In genomic region chr2:12090993-12091392, GRCm38 (mm10) we compare ENCODE assay signal across 16 mouse cellular contexts.
"Had no signal": no experiment of that assay in that cellular context is flagged by ENCODE, and none has a peak within 500 bp of the region (broad histone marks: within the 10 kb centered on the region; RNA-seq: fewer than 3 reads in every experiment).

No protein-coding gene starts in this region.

- H3K27me3 ChIP-seq: lung, embryonic 15.5 days; megakaryocyte, embryonic 14.5 days; midbrain, embryonic 13.5 days; midbrain, embryonic 15.5 days; neural tube, embryonic 12.5 days; stomach, embryonic 15.5 days had no signal

- H3K4me1 ChIP-seq: lung, embryonic 15.5 days; megakaryocyte, embryonic 14.5 days; midbrain, embryonic 13.5 days; midbrain, embryonic 15.5 days; neural tube, embryonic 12.5 days; stomach, embryonic 15.5 days had no signal

- H3K9me3 ChIP-seq: lung, embryonic 15.5 days; megakaryocyte, embryonic 14.5 days; midbrain, embryonic 13.5 days; midbrain, embryonic 15.5 days; neural tube, embryonic 12.5 days; stomach, embryonic 15.5 days had no signal

- H3K27ac ChIP-seq: lung, embryonic 15.5 days; macrophage; midbrain, embryonic 13.5 days; midbrain, embryonic 15.5 days; neural tube, embryonic 12.5 days; stomach, embryonic 15.5 days; stomach, postnatal 0 days had no signal

- H3K4me3 ChIP-seq: lung, embryonic 15.5 days; megakaryocyte, embryonic 14.5 days; midbrain, embryonic 13.5 days; midbrain, embryonic 15.5 days; neural tube, embryonic 12.5 days; stomach, embryonic 15.5 days had no signal

- H3K36me3 ChIP-seq: lung, embryonic 15.5 days; midbrain, embryonic 13.5 days; midbrain, embryonic 15.5 days; neural tube, embryonic 12.5 days; stomach, embryonic 15.5 days had no signal

- DNase-seq: liver, postnatal 0 days; lung, adult 2 months; lung, postnatal 14 days; lung, postnatal 36 days; right cerebral cortex, postnatal 14 days; thymus, adult 2 months; thymus, postnatal 25 days; thymus, postnatal 4 days had no signal
